Mouse (Mus musculus) erythroblast, embryonic 14.5 days (primary cell): Measurements from ENCODE around the gene Chn1.

Experiments
- GATA1 ChIP-seq: IDR thresholded peaks from 2 replicates; pipeline ENCODE4 v1.6.1; 2012; ENCODE audit warnings: low read length, inconsistent platforms, mixed read lengths
- TAL1 ChIP-seq: IDR thresholded peaks from 3 replicates; pipeline ENCODE4 v1.6.1; 2012; ENCODE audit warnings: low read length, inconsistent platforms, mixed read lengths

DNA sequence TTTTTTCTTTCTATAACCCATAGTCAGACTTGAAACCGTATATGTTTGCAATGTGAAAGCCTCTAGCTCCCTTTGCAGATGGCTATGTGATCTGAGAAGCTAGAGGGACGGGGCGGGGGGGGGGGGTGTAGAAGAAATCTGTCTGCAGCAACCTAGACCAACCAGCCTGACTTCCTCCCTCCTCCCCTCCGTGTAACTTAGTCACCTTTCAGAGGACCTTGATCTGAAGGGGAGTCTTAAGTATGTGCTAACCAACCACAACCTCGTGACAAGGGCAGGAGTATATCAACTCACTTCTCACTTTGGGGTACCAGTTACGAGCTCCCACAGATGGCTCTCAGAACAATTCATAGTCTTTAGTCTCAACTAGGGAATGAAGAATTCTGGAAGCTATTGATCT lies 166.8 kb downstream of the Chn1 start:
- no peak for TF ChIP-seq TAL1
- no peak for TF ChIP-seq GATA1
